Mouse (Mus musculus) bone marrow macrophage, adult 2 months (primary cell): ENCODE measurements around the gene Ppp1cc.

Experiments used
- CTCF ChIP-seq: IDR thresholded peaks from 2 replicates; pipeline ENCODE4 v1.5.1; 2012; ENCODE audit warnings: low read depth, mild to moderate bottlenecking, low read length, moderate library complexity
- POLR2A ChIP-seq: IDR thresholded peaks from 2 replicates; pipeline ENCODE4 v1.6.1; 2012; ENCODE audit warnings: mild to moderate bottlenecking, low read depth, low read length, borderline replicate concordance

DNA sequence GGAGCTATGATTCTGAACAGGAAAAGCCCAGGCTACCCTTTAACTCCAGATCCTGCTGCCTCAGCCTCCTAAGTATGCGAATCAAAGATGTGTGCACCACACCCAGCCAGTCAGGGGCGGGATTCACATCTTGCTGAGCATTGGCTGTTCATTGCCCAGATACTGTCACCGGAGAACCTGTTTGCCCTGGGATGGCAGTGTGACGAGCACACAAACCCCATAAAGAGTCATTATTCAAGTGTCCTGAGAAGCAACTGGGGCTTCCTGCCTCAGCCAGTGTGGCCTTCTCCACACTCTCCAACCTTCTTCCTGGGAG, 46.2 kb upstream of the Ppp1cc start:
- TF ChIP-seq CTCF (no peak), POLR2A (no peak)
